Mouse (Mus musculus): ENCODE data around the gene Raf1.
A peak's percentile ranks its signal among the peaks of the same experiment; 100 is the strongest.

The Raf1 gene

DNA sequence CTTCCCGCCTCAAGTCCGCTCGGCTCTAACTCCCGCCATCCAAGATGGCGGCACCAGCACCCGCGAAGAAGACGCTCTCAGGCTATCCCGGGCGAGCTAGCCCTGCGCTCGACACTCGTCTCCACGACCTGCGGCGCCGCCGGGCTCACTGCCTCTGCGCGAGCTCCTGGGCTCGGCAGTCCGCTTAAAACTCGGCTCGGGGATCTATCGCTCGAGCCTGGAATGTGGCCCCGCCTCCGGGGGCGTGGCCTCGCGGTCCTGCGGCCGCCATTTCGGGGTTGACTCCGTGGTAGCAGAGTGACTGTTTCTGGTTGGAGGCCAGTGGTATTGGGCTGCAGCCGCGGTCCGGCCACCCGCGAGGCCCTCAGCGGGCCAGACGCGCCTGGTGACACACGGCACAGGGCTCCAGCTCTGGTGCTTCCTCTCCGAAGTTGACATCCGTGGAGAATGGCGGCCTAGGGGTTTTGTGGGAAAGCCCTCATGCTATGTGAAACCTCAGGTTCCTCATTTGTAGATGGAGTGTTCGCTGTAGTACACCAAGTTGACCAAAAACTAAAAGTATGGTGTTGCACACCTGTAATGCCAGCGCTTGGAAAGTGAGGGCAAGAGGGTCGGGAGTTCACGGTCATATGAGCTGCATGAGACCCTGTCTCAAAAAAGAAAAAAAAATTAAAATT lies at the start of gene Raf1:
Raf1 (minus strand) TSS at position 184 of the 677 bp plus-strand sequence.
- DNase-seq = peak; percentile 99

DNA sequence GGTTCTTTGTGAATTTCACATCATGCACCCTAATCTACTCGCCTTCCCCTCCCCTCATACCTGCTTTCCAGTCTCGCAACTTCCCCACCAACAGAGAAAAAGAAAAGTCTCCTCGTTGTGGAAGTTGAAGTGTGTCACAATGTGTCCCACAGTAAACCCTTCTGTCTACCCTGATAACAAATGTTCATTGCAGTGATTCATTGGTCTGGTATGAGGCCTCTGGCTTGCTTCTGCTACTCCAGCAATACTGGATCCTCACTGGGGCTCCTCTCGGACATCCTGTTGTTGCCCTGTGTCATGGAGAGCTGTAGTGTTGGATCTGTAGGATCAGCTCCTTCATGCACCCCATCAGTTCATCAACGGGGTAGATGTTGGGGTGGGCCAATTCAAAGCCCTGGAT lies 45.8 kb upstream of the Raf1 start:
- DNase-seq = no peak

DNA sequence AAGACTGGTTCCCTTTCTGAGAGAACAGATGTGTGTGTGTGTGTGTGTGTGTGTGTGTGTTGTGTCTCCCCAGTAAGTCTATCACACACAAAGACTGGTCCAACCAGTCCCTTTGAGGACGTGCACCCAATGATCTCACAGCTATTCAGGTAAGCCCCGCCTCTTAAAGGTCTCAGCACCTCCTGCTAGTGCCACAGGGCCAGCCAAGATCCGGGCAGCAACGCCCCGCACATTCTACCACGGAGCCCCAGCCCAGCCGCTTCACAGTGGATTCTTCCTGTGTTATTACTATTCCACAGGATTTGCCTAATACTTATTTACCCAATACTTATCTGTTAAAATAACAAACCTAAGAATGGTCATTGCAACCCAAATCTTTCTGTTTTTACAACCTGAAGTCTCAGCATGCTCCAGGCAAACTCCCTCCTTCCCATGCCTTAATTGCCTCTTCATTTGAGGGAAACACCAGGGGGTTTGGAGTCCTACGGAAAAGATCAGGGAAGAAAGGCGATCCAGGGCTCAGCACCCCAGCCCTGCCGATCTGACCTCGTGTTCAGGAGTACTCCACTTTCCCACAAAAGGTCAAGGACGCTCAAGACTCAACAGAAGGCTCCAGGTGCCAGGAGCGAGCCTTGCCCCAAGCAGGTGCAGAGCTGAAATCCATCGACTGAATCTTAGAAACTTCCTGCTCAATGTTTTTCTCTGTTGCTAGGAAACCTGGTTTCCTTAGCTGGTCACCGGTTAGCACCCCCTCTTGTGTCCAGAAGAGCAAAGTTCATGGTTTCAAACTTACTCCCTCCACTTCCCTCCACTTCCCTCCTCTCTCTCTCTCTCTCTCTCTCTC lies 41.5 kb upstream of the Raf1 start:
- no peak for DNase-seq

DNA sequence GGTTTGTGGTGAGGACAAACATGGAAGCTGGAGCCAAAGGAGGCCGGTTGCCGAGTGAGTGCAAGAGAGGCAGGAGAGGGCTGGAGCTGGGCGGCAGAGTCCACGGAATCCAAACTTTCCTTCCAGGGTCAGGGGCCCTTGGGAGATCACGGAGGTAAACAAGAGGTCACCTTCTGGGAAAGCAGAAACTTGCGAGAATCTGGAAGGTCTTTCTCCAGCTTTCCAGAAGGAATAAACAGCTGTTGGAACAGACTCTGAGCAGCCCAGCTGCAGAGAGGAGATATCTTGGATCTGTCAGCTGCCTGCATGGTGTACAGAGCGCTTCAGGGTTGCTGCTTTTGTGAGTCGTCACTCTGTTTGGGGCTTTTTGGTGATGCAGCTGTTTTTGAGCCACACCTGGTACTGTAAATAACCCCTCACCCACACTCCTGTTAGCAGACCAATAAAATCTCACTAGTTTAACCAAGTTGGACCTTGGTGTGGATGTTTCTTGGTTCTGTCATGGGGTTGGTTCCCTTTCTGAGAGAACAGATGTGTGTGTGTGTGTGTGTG lies 40.7 kb upstream of the Raf1 start:
- no peak for DNase-seq

DNA sequence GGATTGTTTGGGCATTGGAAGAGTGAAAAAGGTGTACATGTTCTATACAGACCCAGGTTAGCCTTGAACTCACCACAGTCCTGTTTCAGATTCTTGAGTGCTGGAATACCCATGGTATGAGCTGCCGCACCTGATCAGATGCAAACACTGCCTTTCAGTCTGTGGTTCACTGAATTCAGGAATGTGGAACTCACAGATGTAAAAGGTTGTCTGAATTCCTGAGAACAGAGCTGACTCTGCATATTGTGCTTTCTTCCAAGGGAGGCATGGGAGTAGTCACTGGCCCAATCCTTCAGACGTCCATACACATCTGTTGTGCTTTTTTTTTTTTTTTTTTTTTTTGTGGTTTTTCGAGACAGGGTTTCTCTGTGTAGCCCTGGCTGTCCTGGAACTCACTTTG lies 34.8 kb upstream of the Raf1 start:
- no peak for DNase-seq

DNA sequence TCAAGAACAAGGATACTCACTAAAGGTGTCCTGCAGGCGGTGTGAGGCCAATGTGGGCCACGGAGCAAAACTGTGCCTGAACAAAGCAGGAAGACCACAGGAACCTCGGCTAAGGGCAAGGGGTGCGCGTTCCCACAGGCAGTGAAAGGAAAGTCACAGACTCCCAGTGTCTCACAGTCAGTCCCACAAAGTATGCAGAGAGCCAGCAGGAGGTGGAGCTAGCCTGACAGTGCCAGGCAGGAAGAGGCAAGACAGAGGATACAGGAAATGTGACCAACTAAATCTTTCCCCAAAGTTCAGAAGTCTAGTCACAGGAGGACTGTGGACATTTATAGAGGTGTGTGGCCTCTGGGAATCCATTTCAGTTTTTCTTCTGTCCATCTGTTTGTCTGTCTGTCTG lies 26.5 kb upstream of the Raf1 start:
- no peak for DNase-seq

DNA sequence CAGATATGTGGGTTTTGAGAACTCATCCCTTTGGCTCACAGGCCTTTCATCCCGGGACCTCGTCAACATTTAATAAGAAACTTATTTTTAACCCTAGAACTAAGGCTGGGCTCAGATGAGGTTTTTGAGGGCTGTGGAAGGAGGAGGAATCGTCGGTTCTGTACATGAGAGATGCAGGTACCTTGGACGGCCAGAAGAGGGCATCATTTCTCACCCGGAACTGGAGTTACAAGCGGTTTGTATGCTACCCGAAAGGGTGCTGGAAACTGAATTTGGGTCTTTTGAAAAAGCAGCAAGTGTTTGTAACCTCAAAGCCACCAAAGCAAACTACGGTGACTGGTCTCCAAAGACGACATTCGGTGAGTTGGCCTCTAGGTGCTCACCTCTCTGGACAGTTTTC lies 24.9 kb upstream of the Raf1 start:
- DNase-seq = no peak

DNA sequence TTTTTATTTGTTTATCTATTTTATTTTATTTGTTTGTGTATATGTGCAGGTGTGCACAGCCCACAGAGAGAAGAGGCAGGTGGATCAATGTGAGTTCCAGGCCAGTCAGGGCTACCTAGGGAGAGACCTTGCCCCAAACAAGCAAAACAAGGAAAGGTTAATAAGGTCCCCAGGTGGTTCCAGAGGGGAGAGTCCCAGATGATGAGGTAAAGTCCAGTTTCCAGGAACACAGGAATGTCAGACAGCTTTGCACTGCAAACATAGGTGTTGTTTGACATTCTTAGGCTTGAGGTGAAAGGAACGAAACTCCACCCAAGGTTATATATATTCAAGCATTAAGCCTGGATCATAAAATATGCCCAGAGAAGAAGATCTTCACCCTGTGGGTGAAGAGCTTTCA lies 24.3 kb upstream of the Raf1 start:
- no peak for DNase-seq

DNA sequence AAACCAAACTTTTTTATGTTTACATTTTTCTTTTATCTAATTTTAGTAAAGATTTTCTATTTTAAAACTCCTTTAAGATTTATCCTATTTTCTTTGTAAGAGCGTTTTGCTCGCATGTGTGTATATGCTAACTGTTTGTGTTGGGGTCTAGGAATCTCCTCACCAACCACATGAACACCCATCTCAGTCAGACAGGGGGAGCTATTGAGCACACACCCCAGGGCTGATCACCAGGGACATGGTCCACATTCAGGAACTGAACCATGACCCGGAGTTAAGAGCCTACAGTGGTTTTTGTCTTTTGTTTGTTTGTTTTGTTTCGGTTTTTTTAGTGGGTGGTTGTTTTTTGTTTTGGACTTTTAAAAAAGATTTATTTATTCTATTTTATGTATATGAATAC lies 22.3 kb upstream of the Raf1 start:
- no peak for DNase-seq

DNA sequence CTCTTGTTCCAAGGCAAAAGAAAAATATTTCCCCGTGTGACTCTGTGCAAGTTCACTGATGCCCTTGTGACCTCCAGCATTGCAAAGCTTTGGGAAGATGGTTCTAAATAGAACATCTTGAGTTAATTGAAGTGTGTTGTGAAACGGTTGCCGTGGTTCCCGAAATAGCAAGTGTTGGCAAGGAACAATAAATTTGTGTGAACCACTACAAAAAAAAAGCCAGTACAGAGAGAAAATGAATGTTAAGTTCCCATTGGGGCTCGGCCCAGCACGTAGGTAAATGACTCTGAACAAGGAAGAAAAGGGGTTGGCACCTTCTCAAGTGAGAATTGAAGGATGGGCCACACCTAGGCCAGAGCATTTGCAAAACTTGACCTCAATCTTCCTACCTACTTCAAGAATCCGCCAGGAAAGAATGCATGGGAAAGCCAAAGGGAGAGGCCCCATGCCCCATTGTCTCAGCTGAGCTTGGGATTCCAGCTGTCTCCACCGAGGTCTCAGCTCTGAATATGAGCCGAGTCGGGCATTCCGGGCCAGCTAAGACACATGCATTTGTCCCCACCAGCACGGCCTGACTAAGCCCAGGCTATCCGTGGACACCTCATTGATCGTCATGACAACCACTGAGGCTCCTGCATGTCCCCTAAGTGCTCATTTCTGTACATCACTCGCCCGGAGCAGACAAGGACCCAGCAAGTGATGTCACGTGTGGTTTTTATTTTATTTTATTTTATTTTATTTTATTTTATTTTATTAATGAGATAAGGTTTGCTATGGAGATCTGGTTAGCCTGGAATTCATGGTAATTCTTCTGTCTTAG lies 21.5 kb upstream of the Raf1 start:
- DNase-seq = no peak

DNA sequence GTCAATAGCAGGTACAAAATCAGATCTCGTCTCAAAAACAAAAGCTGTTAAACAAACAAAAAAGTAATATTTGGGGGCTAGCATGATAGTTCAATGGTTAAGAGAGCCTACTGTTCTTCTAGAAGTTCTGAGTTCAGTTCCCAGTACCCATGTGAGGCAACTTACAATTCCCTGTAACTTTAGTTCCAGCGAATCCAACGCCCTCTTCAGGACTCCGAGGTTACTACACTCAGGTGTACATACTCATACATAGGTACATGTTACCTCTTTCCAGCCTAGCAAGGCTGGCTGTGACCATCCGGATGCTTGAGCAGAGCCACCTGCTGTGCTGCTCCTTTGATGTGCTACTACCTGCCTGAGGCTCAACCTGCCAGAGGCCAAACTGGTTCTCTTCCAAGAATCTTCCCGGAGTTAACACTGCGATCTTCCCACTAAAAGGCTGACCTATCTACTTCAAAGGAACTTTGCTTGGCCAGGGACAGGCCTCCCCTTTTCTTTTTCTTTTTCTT lies 20.3 kb upstream of the Raf1 start:
- no peak for DNase-seq

DNA sequence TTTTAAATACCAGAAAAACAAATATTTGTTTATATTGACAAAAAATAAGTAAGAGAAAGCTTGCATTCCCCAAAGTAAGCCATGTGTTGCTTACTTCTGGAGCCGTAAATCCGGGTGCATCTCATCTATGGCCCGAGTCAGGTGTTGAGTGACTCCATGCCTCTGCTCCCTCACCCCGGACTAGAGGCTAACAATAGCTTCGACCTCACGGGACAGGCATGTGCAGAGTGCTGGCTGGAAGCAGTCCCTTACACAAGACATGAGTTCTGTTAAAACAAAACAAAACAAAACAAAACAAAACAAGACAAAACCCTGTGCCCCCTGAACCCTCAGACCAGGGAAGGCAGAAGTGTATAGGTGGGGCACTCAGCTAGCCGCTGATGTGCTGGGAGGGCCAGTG lies 18.7 kb upstream of the Raf1 start:
- DNase-seq = peak; percentile 4

DNA sequence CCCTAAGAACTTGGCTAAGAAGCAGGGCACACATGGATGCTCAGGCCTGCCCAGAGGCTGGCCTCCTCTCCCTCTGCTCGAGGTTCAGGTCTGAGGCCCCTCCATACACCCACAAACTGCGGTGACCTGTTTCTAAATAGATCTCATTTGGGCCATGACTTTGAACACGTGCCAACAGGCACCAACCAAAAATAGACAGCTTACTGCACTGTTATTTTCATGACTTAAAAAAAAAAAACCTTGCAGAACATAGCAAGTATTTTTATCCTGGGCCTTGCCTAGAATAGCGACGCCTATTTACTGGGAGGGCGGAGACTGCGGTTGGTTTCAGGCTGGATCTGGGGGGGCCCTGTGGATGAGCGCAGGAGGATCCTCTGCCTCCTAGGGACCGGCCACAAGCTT lies 18.0 kb upstream of the Raf1 start:
- DNase-seq = peak; percentile 48

DNA sequence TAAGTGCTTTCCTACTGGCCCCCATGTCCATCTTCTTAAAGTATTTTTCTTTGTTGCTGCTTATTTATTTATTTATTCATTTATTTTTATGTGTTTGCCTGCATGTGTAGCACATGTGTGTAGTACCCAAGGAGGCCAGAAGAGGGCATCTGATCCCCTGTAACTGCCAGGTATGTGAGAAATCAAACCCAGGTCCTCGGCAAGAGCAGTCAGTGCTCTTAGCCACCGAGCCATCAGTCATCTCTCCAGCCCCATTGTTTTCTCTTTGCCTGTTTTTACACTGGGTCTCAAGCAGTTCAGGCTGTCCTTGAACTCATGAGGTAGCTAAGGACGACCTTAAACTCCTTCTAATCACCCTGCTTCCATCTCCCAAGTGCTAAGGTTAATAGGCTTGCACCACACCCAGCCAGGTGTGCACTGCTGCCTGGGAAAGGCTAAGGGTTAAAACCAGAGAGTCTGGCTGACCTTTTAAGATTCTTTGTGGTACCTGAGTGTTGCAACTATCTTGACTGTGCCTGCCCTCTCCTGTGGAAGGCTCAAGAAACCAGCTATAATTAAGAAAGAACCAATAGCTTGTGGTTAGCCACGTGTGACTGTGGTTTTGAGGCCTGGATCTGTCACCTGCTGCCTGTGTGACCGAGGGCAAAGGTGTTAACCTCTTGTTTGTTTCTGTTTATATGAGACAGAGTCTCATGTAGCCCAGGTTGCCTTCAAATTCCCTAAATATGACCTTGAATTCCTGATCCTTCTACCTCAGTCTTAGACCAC lies 16.7 kb upstream of the Raf1 start:
- peak; percentile 8 for DNase-seq

DNA sequence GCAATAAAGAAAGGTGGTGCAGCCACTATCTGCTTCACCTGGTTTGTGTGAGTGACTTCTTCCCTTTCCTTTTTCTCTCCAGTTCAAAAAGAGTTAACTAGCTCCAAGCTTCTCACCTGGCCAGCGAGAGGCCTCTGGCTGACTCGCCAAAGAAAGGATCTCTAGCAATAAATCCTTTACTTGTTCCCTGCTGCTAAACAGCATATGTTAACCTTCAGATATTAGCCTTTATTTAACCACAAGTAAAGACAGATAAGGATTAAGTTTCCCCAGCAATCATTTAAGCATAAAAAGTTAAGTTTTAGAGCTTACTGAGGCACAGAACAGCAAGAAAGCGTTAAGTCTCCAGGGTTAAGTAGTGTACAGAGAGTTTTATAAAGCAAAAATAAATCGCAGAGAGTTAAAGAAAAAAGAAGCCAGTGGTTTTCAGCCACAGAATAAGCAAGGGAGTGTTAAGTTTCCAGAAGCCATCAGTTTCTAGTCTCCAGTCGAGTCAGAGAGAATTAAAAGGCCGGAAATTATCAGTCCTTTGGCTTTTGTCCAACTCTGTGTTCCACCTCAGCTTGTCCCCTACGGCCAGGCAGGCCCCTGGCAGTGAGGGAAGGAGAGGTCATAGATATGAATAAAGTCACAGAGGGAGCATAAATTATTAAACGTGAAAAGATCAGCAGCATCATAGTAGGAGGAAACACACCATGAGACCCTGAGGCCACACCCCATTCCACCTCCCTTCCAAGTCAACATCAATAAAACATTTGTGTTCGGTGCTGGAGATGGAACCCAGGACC lies 15.9 kb upstream of the Raf1 start:
- DNase-seq = no peak

DNA sequence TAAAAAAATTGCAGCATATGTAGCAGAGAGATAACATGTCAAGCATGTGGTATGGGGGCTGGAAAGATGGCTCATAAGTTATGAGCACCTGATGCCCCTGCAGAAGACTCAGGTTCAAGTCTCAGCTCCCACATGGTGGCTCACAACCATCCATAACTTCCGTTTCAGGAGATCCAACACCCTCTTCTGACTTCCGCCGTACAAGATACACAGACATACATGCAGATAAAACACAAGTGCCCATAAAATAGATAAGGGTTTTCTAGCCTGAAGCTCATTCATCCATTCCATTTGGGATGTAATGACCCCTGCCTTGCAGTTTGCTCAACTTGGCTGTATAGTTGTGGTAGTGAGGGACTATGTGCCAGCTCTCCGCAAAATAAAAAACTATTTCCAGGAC lies 13.7 kb upstream of the Raf1 start:
- no peak for DNase-seq

DNA sequence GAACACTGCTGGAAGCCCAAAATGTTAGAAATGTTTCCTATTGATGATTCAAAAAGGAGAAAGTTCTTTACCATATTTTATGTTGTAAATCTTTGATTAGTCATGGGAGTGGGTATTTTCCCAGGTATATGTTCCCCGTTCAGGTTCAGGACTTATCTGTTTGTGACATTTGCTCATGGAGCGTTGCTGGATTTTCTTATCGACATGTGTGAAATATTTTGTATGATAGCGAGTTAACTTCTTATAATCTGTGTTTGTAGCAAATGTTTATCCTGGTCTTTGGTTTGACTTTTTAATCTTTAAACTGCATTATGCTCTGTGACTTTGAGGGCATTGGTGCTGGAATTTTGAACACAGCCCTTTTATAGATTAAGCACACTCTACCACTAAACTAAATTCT lies 12.2 kb upstream of the Raf1 start:
- DNase-seq = no peak

DNA sequence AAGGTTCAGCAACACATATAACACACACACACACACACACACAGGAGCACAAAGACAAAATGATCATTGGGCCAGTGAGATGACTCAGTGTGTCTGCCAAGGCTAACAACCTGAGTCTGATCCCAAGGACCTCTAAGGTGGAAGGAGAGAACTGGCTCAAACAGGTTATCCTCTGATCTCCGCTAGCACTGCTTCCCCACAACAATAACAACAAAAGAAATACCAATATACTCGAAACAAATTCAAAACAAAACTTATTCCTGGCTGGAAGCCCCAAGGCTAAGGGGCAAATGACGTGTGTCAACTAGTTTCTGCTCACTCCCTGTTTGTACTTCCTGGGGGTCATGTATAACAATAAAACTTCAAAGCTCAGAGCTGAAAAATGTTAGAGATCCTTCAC lies 11.3 kb upstream of the Raf1 start:
- DNase-seq = no peak

DNA sequence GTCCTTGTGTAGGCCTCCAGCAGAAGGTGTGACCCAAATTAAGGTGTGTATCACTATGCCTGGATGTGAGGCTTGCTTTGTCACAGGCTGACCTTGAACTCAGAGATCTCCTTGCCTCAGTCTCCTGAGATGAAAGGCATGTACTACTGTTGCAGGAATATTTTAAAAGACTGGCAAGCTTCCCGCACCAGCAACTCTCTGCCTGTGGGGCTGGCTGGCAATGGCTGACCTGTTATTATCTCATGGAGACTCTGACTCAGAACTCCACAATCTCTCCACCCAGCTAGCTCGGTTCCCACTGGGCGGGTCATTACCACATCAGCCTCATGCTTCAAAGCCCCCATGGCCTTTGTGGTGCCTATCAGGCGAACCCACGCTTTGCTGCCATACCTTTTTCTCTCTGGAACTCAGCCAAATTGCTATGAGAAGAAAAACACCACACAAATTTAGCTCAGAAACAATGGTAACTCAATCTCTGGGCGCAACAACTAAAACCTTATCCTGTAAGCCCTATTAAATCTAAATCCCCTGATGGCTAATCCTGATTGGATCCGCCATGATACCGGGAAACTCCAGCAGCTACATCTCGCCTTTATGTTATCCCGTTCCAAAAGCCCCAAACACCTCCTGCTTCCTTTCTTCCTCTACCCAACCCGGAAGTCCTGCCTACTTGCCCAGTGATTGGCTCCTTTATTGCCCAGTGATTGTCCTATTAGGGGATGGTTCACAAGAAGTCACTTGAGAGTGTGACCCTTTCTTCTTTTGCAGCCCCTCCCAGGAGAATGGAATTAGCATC lies 8.6 kb upstream of the Raf1 start:
- DNase-seq = no peak

DNA sequence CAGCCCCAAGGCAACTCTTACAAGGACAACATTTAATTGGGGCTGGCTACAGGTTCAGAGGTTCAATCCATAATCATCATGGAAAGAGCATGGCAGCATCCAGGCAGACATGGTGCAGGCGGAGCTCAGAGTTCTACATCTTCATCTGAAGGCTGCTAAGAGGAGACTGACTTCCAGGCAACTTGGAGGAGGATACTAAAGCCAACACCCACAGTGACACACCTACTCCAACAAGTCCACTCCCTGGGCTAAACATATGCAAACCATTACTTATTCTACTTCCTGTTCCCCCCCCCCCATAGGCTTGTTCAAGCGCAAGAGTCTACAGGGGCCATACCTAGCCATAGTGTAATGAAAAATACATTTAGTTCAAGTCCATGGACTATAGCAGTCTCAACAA lies 7.8 kb upstream of the Raf1 start:
- no peak for DNase-seq

DNA sequence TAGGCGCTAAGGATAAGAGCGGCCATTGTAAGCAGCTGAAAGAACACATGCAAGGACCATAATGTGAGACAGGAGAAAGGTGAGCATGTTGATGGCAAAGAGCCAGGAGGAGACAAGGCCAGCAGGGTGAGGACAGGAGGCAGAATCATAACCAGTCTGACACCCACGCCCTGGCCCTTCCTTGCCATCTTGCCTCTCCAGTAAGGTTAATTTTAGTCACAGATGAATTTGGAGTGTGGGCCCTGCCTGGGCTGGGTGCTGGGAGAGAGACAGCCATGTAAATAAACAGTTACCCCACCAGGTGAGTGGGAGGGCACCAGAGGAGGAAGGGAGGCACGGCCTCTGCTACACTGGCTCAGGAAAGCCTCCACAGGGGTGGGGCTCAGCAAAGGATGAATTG lies 4.6 kb upstream of the Raf1 start:
- peak; percentile 77 for DNase-seq
